Mouse (Mus musculus): ENCODE results near the gene Acp2. TPM values are rescaled to one million over a fixed set of nuclear protein-coding genes. Genes with fewer than 3 reads are reported as not detected.

Acp2 gene
- polyA plus RNA-seq, 1 experiment from 2014 or later: 38.3 TPM

DNA sequence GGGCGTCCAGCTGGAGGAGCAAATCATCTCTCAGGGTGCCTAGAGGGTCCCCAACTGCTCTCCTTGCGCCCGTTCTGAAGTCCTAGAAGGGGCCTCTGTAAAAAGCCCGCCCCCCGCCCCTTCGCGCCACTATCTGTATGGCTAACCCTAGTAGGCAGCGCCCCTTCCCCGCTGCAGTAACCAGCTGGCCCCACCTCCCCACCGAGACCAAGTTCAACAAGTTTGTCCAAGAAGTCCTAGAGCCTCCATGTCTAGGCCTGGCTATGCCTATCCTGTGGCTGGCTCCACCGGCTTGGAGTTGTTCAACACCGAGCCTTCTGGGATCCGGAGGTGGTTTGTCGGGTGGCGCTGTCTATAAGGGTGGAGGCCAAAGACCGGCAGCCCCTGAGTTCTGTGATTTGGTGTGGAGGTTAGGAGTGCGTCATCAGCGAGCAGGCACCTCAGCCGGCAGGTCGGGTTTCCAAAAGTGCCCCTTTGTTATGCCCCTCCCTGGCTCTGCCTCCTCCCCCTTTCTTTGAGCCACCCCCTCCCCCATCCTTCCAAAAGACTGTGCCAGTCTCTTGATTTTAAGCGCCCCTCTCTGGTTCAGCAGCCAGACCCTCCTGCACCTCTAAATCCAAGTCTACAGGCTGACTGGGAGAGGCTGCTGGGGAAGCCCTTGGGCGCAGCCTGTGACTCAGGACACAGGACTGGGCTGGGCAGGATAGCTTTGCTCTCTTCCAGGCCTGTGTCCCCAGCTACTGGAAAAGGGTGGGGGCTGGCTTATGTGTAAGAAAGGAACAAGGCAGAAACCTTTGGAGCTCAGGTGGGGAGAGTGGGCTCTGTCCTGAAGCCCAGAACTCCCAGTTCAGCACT is 54.7 kb downstream of the Acp2 start:
- Histone ChIP-seq H3K27ac (ENCODE audit: low read length) (peak overlapping the region; percentile 46; the same call in 1 of the 2 replicates), H3K9ac (ENCODE audit: low read depth, low read length) (peak overlapping the region; percentile 68), H3K9me3 (replicated peaks; ENCODE audit: control insufficient read depth, low read length, poor library complexity, severe bottlenecking) (no peaks in the 10 kb centered on the region), H3K27me3 (ENCODE audit: control insufficient read depth, insufficient read depth, low read depth, low read length) (peaks cover 22% of the 10 kb centered on the region), H3K36me3 (ENCODE audit: control insufficient read depth, insufficient read depth, low read length) (no peaks in the 10 kb centered on the region), H3K4me1 (ENCODE audit: control insufficient read depth, insufficient read depth, low read length) (peaks cover 27% of the 10 kb centered on the region), H3K4me3 (ENCODE audit: low read depth, low read length) (peak overlapping the region; percentile 56), H3K4me2 (ENCODE audit: low read length) (peak overlapping the region; percentile 99)
- under 1% methylated on average over 22 of the region's 22 CpGs for WGBS
- ATAC-seq: peak; percentile 38

DNA sequence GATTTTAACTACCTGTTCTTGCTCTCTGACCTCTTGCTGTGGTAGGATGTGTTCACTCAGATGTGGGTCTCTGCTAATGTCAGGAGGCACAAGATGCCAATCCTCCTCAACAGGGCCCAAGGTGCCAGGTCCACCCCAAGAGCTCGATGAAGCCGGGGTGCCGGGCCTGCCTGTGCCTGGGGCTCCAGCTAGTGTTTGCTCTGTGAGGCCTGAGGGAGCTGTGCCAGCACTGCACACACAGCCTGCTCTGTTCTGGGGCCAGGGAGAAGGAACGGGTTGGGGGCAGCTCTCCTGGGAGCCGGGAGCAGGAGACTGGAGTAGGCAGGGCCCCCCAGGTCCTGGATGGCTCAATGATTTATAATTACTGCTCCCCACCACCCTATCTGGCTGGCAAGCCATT is 55.4 kb downstream of the Acp2 start:
- peak; percentile 29; the same call in 1 of the 2 replicates for ATAC-seq
- no peak overlapping the region for H3K4me3 ChIP-seq (ENCODE audit: low read depth, low read length)
- peak overlapping the region; percentile 99 for H3K4me2 ChIP-seq (ENCODE audit: low read length)
- H3K9ac ChIP-seq (ENCODE audit: low read depth, low read length): no peak overlapping the region
- 0 out of 2 replicates have a peak overlapping the region, but pooled peaks have one; percentile 46 for H3K27ac ChIP-seq (ENCODE audit: low read length)
- no peaks in the 10 kb centered on the region for H3K36me3 ChIP-seq (ENCODE audit: control insufficient read depth, insufficient read depth, low read length)
- peaks cover 27% of the 10 kb centered on the region for H3K4me1 ChIP-seq (ENCODE audit: control insufficient read depth, insufficient read depth, low read length)
- 70% methylated on average over 5 of the region's 5 CpGs for WGBS
- peaks cover 22% of the 10 kb centered on the region for H3K27me3 ChIP-seq (ENCODE audit: control insufficient read depth, insufficient read depth, low read depth, low read length)
- H3K9me3 ChIP-seq (replicated peaks; ENCODE audit: control insufficient read depth, low read length, poor library complexity, severe bottlenecking): no peaks in the 10 kb centered on the region

DNA sequence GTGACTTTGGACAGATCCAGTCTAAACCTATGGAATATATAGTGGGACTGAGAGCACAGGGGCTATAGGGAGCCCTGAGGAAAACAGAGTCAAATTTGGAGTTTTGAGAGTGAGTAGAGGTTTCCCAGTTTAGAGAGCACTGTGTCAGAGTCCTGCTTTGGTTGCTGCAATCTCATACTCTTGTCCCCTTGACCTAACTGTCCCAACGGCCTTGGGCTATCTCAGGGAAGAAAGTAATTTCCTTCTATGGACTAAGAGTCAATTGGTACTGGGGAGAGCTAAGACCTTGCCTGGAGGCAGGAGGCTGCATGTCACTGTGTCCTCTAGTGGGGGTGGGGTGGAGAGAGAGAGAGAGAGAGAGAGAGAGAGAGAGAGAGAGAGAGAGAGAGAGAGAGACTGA is 56.1 kb downstream of the Acp2 start:
- 61% methylated on average over 1 of the region's 1 CpGs for WGBS
- Histone ChIP-seq H3K4me2 (ENCODE audit: low read length) (no peak overlapping the region), H3K9ac (ENCODE audit: low read depth, low read length) (no peak overlapping the region), H3K27me3 (ENCODE audit: control insufficient read depth, insufficient read depth, low read depth, low read length) (peaks cover 22% of the 10 kb centered on the region), H3K4me3 (ENCODE audit: low read depth, low read length) (no peak overlapping the region), H3K27ac (ENCODE audit: low read length) (no peak overlapping the region), H3K9me3 (replicated peaks; ENCODE audit: control insufficient read depth, low read length, poor library complexity, severe bottlenecking) (no peaks in the 10 kb centered on the region), H3K36me3 (ENCODE audit: control insufficient read depth, insufficient read depth, low read length) (no peaks in the 10 kb centered on the region), H3K4me1 (ENCODE audit: control insufficient read depth, insufficient read depth, low read length) (peaks cover 27% of the 10 kb centered on the region)
- ATAC-seq: no peak

DNA sequence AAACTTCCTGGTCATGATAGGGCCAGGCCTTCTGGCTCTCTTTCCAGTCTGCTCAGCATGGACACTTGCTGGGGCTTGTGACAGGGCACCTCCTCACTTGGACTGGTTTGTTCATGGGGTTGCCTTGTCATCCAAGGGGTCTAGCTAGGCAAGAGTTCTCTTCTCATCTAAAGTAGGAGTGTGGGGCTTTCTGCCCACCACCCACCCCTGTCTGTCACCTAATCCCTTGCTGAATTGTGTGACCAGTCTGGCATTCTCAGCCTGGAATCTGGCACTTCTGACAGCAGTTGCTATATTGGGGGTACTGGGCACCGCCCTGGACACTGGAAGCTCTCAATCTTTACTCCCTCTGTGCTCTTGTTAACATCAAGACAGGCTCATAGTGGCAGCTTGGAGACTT is 56.8 kb downstream of the Acp2 start:
- Histone ChIP-seq H3K9me3 (replicated peaks; ENCODE audit: control insufficient read depth, low read length, poor library complexity, severe bottlenecking) (no peaks in the 10 kb centered on the region), H3K4me3 (ENCODE audit: low read depth, low read length) (no peak overlapping the region), H3K4me1 (ENCODE audit: control insufficient read depth, insufficient read depth, low read length) (peaks cover 31% of the 10 kb centered on the region), H3K27ac (ENCODE audit: low read length) (no peak overlapping the region), H3K4me2 (ENCODE audit: low read length) (no peak overlapping the region), H3K9ac (ENCODE audit: low read depth, low read length) (no peak overlapping the region), H3K27me3 (ENCODE audit: control insufficient read depth, insufficient read depth, low read depth, low read length) (peaks cover 19% of the 10 kb centered on the region), H3K36me3 (ENCODE audit: control insufficient read depth, insufficient read depth, low read length) (no peaks in the 10 kb centered on the region)
- no peak for ATAC-seq
- 96% methylated on average over 1 of the region's 1 CpGs for WGBS

Other genes starting within 250 kb of the Acp2 start
- gene Rapsn, start 167.3 kb upstream of the Acp2 start, polyA plus RNA-seq (2015; fragmentation: Nextera tagmentation; extraction: Ambion mirVana): 0.42 and 0.64 TPM in 2 replicates
- gene Psmc3, start 148.9 kb upstream of the Acp2 start, polyA plus RNA-seq (2015; fragmentation: Nextera tagmentation; extraction: Ambion mirVana): 226 and 247 TPM in 2 replicates
- 30.4 and 35.0 TPM in 2 replicates for gene Slc39a13, start 132.5 kb upstream of the Acp2 start, polyA plus RNA-seq (2015; fragmentation: Nextera tagmentation; extraction: Ambion mirVana)
- gene Spi1, start 120.5 kb upstream of the Acp2 start, polyA plus RNA-seq (2015; fragmentation: Nextera tagmentation; extraction: Ambion mirVana): 2.1 and 2.8 TPM in 2 replicates
- gene Mybpc3, start 84.7 kb upstream of the Acp2 start, polyA plus RNA-seq (2015; fragmentation: Nextera tagmentation; extraction: Ambion mirVana): 0.04 TPM in 1 of 2 replicates, not detected in the other
- gene Madd, start 19.0 kb upstream of the Acp2 start, polyA plus RNA-seq (2015; fragmentation: Nextera tagmentation; extraction: Ambion mirVana): 62.1 and 66.8 TPM in 2 replicates
- gene Nr1h3, start 51 bp upstream of the Acp2 start, polyA plus RNA-seq (2015; fragmentation: Nextera tagmentation; extraction: Ambion mirVana): 2.7 and 2.9 TPM in 2 replicates
- gene Ddb2, start 34.1 kb downstream of the Acp2 start, polyA plus RNA-seq (2015; fragmentation: Nextera tagmentation; extraction: Ambion mirVana): 18.1 and 18.4 TPM in 2 replicates
- 9.7 and 17.5 TPM in 2 replicates for gene Pacsin3, start 53.1 kb downstream of the Acp2 start, polyA plus RNA-seq (2015; fragmentation: Nextera tagmentation; extraction: Ambion mirVana)
- gene Arfgap2, start 62.1 kb downstream of the Acp2 start, polyA plus RNA-seq (2015; fragmentation: Nextera tagmentation; extraction: Ambion mirVana): 73.0 and 74.4 TPM in 2 replicates
- gene 1110051M20Rik, start 241.8 kb downstream of the Acp2 start, polyA plus RNA-seq (2015; fragmentation: Nextera tagmentation; extraction: Ambion mirVana): 173 and 178 TPM in 2 replicates